Mouse (Mus musculus): ENCODE results near the gene Ost4. TPM values are rescaled to one million over a fixed set of nuclear protein-coding genes. Genes with fewer than 3 reads are reported as not detected.

The Ost4 gene
- polyA plus RNA-seq, 1 experiment from 2014 or later, result 244 TPM

- Histone ChIP-seq H3K4me2 (ENCODE audit: low read length) (peak overlapping the region; percentile 50), H3K9ac (ENCODE audit: low read depth, low read length) (no peak overlapping the region), H3K4me3 (ENCODE audit: low read length) (0 out of 2 replicates have a peak overlapping the region, but pooled peaks have one; percentile 7), H3K27ac (ENCODE audit: low read depth, low read length) (no peak overlapping the region), H3K9me3 (ENCODE audit: control insufficient read depth, low read length) (no peaks in the 10 kb centered on the region), H3K36me3 (ENCODE audit: control insufficient read depth, insufficient read depth, low read length) (no peaks in the 10 kb centered on the region), H3K4me1 (ENCODE audit: control insufficient read depth, insufficient read depth, low read depth, low read length) (no peaks in the 10 kb centered on the region), H3K27me3 (replicated peaks; ENCODE audit: control insufficient read depth, insufficient read depth, low read length) (no peaks in the 10 kb centered on the region)
- peak; percentile 80 for ATAC-seq
- WGBS, result 44% methylated on average over 7 of the region's 7 CpGs
Observed at GRCm38 (mm10) chr5:30927945-30928529, 20.4 kb upstream of the Ost4 start.

- Histone ChIP-seq H3K4me2 (ENCODE audit: low read length) (no peak overlapping the region), H3K4me1 (ENCODE audit: control insufficient read depth, insufficient read depth, low read depth, low read length) (peaks cover 9% of the 10 kb centered on the region), H3K36me3 (ENCODE audit: control insufficient read depth, insufficient read depth, low read length) (no peaks in the 10 kb centered on the region), H3K27me3 (replicated peaks; ENCODE audit: control insufficient read depth, insufficient read depth, low read length) (no peaks in the 10 kb centered on the region), H3K9ac (ENCODE audit: low read depth, low read length) (no peak overlapping the region), H3K9me3 (ENCODE audit: control insufficient read depth, low read length) (no peaks in the 10 kb centered on the region), H3K27ac (ENCODE audit: low read depth, low read length) (no peak overlapping the region), H3K4me3 (ENCODE audit: low read length) (no peak overlapping the region)
- no peak for ATAC-seq
- WGBS, result 73% methylated on average over 2 of the region's 2 CpGs
Observed at GRCm38 (mm10) chr5:30926073-30926472, 18.5 kb upstream of the Ost4 start.

GRCm38 (mm10) chr5:30925217-30925616, 17.6 kb upstream of the Ost4 start:
- H3K4me2 ChIP-seq (ENCODE audit: low read length), result no peak overlapping the region
- no peak for ATAC-seq
- no peak overlapping the region; the same call in 1 of the 2 replicates for H3K9ac ChIP-seq (ENCODE audit: low read depth, low read length)
- no peaks in the 10 kb centered on the region for H3K27me3 ChIP-seq (replicated peaks; ENCODE audit: control insufficient read depth, insufficient read depth, low read length)
- H3K36me3 ChIP-seq (ENCODE audit: control insufficient read depth, insufficient read depth, low read length), result no peaks in the 10 kb centered on the region
- H3K4me1 ChIP-seq (ENCODE audit: control insufficient read depth, insufficient read depth, low read depth, low read length), result peaks cover 14% of the 10 kb centered on the region
- no peaks in the 10 kb centered on the region for H3K9me3 ChIP-seq (ENCODE audit: control insufficient read depth, low read length)
- WGBS, result 90% methylated on average over 5 of the region's 5 CpGs
- H3K27ac ChIP-seq (ENCODE audit: low read depth, low read length), result no peak overlapping the region
- no peak overlapping the region for H3K4me3 ChIP-seq (ENCODE audit: low read length)

- 71% methylated on average over 8 of the region's 8 CpGs for WGBS
- H3K4me1 ChIP-seq (ENCODE audit: control insufficient read depth, insufficient read depth, low read depth, low read length), result peaks cover 14% of the 10 kb centered on the region
- no peak overlapping the region for H3K4me3 ChIP-seq (ENCODE audit: low read length)
- no peaks in the 10 kb centered on the region for H3K9me3 ChIP-seq (ENCODE audit: control insufficient read depth, low read length)
- no peak overlapping the region for H3K9ac ChIP-seq (ENCODE audit: low read depth, low read length)
- H3K36me3 ChIP-seq (ENCODE audit: control insufficient read depth, insufficient read depth, low read length), result no peaks in the 10 kb centered on the region
- H3K27me3 ChIP-seq (replicated peaks; ENCODE audit: control insufficient read depth, insufficient read depth, low read length), result no peaks in the 10 kb centered on the region
- ATAC-seq, result no peak
- no peak overlapping the region for H3K27ac ChIP-seq (ENCODE audit: low read depth, low read length)
- H3K4me2 ChIP-seq (ENCODE audit: low read length), result no peak overlapping the region
Observed at GRCm38 (mm10) chr5:30924614-30925013, 17.0 kb upstream of the Ost4 start.

- H3K27ac ChIP-seq (ENCODE audit: low read depth, low read length), result no peak overlapping the region
- peaks cover 14% of the 10 kb centered on the region for H3K4me1 ChIP-seq (ENCODE audit: control insufficient read depth, insufficient read depth, low read depth, low read length)
- H3K36me3 ChIP-seq (ENCODE audit: control insufficient read depth, insufficient read depth, low read length), result no peaks in the 10 kb centered on the region
- no peaks in the 10 kb centered on the region for H3K27me3 ChIP-seq (replicated peaks; ENCODE audit: control insufficient read depth, insufficient read depth, low read length)
- no peak overlapping the region for H3K4me3 ChIP-seq (ENCODE audit: low read length)
- no peak overlapping the region for H3K9ac ChIP-seq (ENCODE audit: low read depth, low read length)
- 84% methylated on average over 6 of the region's 6 CpGs for WGBS
- ATAC-seq, result no peak
- no peak overlapping the region for H3K4me2 ChIP-seq (ENCODE audit: low read length)
- no peaks in the 10 kb centered on the region for H3K9me3 ChIP-seq (ENCODE audit: control insufficient read depth, low read length)
Observed at GRCm38 (mm10) chr5:30923119-30923518, 15.5 kb upstream of the Ost4 start.

GRCm38 (mm10) chr5:30922581-30923041, 15.0 kb upstream of the Ost4 start:
- Histone ChIP-seq H3K27me3 (replicated peaks; ENCODE audit: control insufficient read depth, insufficient read depth, low read length) (no peaks in the 10 kb centered on the region), H3K36me3 (ENCODE audit: control insufficient read depth, insufficient read depth, low read length) (no peaks in the 10 kb centered on the region), H3K27ac (ENCODE audit: low read depth, low read length) (no peak overlapping the region), H3K4me3 (ENCODE audit: low read length) (no peak overlapping the region; the same call in 1 of the 2 replicates), H3K9ac (ENCODE audit: low read depth, low read length) (peak overlapping the region; percentile 72), H3K4me1 (ENCODE audit: control insufficient read depth, insufficient read depth, low read depth, low read length) (peaks cover 14% of the 10 kb centered on the region), H3K9me3 (ENCODE audit: control insufficient read depth, low read length) (no peaks in the 10 kb centered on the region), H3K4me2 (ENCODE audit: low read length) (peak overlapping the region; percentile 77)
- ATAC-seq, result no peak
- 73% methylated on average over 10 of the region's 10 CpGs for WGBS

GRCm38 (mm10) chr5:30921256-30922033, 13.9 kb upstream of the Ost4 start, which contains the start of gene Khk:
Gene Khk, plus strand, starts transcription at chr5:30921431.
- Histone ChIP-seq H3K27ac (ENCODE audit: low read depth, low read length) (peak within 1 kb of the TSS; percentile 76), H3K4me3 (ENCODE audit: low read length) (peak within 1 kb of the TSS; percentile 57), H3K4me1 (ENCODE audit: control insufficient read depth, insufficient read depth, low read depth, low read length) (peaks cover 14% of the 10 kb centered on the region), H3K9me3 (ENCODE audit: control insufficient read depth, low read length) (no peaks in the 10 kb centered on the region), H3K36me3 (ENCODE audit: control insufficient read depth, insufficient read depth, low read length) (no peaks in the 10 kb centered on the region), H3K4me2 (ENCODE audit: low read length) (peak within 1 kb of the TSS; percentile 77), H3K27me3 (replicated peaks; ENCODE audit: control insufficient read depth, insufficient read depth, low read length) (no peaks in the 10 kb centered on the region), H3K9ac (ENCODE audit: low read depth, low read length) (peak within 1 kb of the TSS; percentile 72)
- under 1% methylated on average over 34 of the region's 40 CpGs for WGBS
- peak; percentile 80 for ATAC-seq

GRCm38 (mm10) chr5:30920621-30921020, 13.0 kb upstream of the Ost4 start:
- no peak overlapping the region for H3K4me3 ChIP-seq (ENCODE audit: low read length)
- H3K27ac ChIP-seq (ENCODE audit: low read depth, low read length), result no peak overlapping the region
- H3K36me3 ChIP-seq (ENCODE audit: control insufficient read depth, insufficient read depth, low read length), result no peaks in the 10 kb centered on the region
- WGBS, result 68% methylated on average over 19 of the region's 19 CpGs
- peaks cover 19% of the 10 kb centered on the region for H3K4me1 ChIP-seq (ENCODE audit: control insufficient read depth, insufficient read depth, low read depth, low read length)
- no peaks in the 10 kb centered on the region for H3K9me3 ChIP-seq (ENCODE audit: control insufficient read depth, low read length)
- peak overlapping the region; percentile 5; the same call in 1 of the 2 replicates for H3K9ac ChIP-seq (ENCODE audit: low read depth, low read length)
- no peaks in the 10 kb centered on the region for H3K27me3 ChIP-seq (replicated peaks; ENCODE audit: control insufficient read depth, insufficient read depth, low read length)
- H3K4me2 ChIP-seq (ENCODE audit: low read length), result peak overlapping the region; percentile 77
- peak; percentile 3 for ATAC-seq

GRCm38 (mm10) chr5:30919831-30920614, 12.4 kb upstream of the Ost4 start:
- Histone ChIP-seq H3K27me3 (replicated peaks; ENCODE audit: control insufficient read depth, insufficient read depth, low read length) (no peaks in the 10 kb centered on the region), H3K36me3 (ENCODE audit: control insufficient read depth, insufficient read depth, low read length) (no peaks in the 10 kb centered on the region), H3K9ac (ENCODE audit: low read depth, low read length) (no peak overlapping the region), H3K4me1 (ENCODE audit: control insufficient read depth, insufficient read depth, low read depth, low read length) (peaks cover 23% of the 10 kb centered on the region), H3K4me2 (ENCODE audit: low read length) (no peak overlapping the region), H3K9me3 (ENCODE audit: control insufficient read depth, low read length) (no peaks in the 10 kb centered on the region), H3K27ac (ENCODE audit: low read depth, low read length) (no peak overlapping the region), H3K4me3 (ENCODE audit: low read length) (no peak overlapping the region)
- ATAC-seq, result no peak
- 64% methylated on average over 11 of the region's 11 CpGs for WGBS

All from hindbrain, embryonic 16.5 days (tissue).